Mouse (Mus musculus) spleen, postnatal 10 days (tissue): ENCODE measurements around the gene Retn.
A peak's percentile ranks its signal among the peaks of the same experiment; 100 is the strongest.

Source experiments
- DNase-seq, 2 experiments: peaks; one replicate each; pipeline ENCODE4 v3.0.0; 2021 to 2022; ENCODE audit warnings: low spot score in 2 of 2

The Retn gene

DNA sequence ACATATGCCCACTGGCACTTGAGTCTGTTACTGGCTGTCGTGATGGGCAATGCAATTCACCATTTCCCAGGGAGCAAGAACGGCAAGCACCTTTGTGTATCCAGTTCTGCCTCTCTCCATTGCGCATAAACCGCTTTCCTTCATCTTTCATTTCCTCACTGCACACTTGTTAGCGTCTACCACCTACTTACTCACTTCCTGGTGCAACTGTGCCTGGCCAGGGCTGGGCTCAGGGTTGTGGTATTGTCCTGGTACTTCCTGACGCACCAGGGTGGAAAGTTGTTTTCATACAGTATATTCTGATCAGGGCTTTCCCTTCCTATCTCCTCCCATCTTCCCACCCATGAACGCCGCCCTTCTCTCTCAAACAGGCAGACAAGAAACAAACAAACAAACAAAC, 5.3 kb downstream of the Retn start:
- no peak for DNase-seq

DNA sequence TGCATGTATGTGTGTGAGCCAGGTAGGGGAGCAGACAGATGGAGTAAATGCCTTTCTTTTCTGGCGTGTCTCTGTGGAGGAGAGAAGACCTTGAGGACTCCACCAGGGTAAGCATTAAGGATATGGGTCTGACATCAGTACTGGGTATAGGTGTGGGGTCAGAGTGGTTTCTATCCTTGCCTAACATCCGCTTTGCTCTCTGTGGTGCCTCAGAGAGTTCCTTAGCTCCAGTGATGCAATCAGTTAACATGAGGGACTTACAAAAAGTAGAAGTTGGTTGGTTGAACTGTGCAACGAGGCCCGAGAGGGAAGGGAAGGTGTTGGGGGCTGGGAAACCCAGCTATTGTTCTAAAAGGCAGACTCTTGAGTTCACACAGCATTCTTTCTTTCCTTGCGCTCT, 8.8 kb downstream of the Retn start:
- no peak for DNase-seq

DNA sequence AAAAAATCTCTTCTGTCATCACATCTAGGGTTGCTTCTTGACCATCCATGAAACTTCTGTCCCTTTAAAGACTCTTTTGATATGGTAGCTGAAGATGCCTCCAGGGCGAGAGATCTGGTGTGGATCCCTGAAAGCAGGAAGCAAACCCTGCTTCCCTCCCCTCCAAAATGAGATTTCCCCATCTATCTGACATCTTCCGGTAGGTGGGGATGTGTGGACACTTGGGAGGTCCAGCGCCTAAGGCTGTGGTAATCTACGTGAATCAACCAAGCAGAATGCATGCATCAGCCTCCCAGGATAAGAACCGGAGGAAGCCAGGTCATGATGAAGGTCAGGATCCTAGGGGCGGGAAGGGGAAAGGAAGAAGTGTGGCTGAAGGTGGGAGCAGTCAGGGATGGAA, 9.9 kb downstream of the Retn start, which contains the start of gene Mcemp1:
Gene Mcemp1 (plus strand): TSS at position 248 of the 400 bp plus-strand sequence.
- no peak for DNase-seq

DNA sequence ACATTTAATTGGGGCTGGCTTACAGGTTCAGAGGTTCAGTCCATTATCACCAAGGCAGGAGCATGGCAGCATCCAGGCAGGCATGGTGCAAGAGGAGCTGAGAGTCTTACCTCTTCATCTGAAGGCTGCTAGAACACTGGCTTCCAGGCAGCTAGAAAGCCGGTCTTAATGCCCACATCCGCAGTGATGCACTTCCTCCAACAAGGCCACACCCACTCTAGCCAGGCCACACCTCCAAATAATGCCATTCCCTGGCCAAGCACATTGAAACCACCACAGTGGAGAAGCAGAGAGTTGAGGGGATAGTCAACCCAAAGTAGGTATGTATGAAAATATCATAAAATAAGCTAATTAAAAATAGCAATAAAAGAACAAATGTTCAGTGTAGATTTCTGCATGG, 14.8 kb downstream of the Retn start:
- peak in 1 of 2 experiments; percentile 59 for DNase-seq

DNA sequence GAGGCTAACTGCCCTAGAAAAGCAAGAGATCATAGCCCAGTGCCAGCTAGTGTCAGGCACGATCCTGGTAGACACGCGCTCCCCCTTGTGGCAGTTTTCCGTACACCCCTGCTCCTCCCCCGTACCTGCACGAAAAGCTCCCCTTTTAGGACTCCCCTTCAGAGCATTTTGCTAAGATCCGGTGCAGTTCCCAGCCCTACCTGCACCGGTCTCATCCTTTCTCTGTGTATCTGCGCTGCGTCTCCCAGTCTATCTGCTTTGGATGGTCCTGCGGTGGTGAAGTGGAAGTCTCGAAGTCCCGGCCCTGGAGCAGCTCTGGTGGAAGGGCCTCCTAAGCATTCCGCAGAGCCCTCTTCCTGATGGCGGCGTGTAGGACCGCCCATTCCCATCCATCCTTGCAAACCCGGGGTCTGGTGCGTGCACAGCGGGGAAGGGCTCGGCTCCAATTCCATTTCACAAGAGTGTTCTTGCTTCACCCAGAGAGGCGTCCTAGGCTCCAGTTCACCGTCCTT, 16.5 kb downstream of the Retn start, which contains the start of gene Fcor:
Gene Fcor (minus strand): TSS at position 383 of the 512 bp plus-strand sequence.
- DNase-seq, result peak; percentile 79 to 91

DNA sequence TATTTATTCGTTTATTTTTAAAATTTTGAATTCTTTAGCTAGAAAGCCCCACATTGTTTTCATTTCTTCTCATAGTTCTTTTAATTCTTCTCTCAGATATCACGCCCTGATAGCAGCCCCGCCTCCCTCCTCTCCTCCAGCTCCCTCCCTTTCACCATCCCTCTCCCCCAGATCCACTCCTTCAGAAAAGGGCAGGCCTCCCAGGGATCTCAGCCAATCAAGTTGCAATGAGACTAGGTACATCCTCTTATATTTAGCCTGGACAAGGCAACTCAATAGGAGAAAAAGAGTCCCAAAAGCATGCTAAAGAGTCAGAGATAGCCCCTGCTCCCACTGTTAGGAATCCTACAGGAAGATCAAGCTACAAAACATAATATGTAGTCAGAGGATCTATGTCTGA, 19.1 kb downstream of the Retn start:
- DNase-seq, result no peak

DNA sequence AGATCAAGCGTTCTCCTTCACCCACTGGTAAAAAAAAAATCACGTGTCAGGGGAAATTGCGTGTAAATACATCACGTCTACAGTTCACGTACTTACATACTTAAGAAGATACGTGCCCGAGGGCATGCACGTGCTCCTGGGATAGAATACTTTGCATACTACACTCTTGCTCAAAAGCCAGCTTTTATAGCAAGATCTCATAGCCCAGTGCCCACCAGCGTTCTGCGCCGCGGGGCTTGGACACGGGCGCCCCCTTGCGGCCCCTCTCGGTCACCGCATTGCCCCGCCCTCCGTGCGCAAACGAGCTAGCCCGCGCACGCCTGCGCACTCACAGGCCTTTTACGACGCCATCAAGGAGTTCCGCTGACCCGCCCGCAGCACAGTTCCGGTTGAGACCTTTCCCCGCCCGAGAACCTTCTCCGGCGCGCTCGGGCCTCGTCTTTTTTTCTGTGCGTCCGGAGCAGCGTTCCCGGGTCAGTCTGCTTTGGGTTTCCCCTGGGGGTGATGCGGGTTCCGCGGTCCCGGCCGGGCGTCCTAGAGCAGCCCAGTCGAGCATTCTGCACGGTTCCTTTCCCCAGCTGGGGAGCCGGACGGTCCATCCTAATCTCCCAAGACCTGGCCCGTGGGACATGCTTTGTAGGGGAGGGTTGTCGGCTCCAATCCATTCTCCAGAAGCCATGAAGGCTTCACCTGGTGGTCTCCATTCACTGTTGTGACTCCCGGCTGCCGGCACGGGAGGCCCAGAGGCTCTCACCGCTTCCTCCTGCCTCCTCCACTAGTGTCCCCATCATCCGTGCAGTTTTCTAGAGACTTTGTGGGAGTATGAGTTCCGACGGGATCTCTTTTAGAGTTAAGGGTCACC, 20.8 kb downstream of the Retn start, which contains the start of gene Trappc5:
Gene Trappc5 (plus strand): TSS at position 169 of the 862 bp plus-strand sequence.
- peak; percentile 89 to 94 for DNase-seq

DNA sequence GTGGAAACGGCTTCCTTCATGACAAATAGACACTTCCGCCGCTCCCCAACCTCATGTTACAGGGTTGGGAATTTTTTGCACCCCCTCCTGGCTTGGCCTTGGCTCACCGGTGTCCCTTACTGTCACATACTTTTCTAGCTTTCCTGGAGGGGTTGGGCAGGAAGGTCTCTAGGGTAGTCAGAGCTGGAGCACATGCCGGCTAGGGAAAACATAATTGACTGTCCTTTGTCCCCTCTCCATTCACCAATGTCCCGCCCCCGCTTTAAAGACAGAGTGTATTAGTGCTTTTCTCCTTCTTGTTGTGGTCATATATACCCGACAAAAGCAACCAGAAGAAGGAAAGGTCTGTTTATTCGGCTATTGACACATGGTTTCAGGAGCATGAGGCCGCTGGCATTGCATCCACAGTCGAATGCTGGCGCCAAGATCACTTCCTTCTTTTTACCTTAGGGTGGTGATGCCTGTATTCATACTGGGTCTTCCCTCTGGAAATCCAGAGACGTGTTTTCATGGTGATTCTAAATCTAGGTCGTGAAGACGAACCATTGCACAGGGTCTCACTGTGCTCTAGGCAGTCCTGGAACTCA, 21.5 kb downstream of the Retn start:
- no peak for DNase-seq

DNA sequence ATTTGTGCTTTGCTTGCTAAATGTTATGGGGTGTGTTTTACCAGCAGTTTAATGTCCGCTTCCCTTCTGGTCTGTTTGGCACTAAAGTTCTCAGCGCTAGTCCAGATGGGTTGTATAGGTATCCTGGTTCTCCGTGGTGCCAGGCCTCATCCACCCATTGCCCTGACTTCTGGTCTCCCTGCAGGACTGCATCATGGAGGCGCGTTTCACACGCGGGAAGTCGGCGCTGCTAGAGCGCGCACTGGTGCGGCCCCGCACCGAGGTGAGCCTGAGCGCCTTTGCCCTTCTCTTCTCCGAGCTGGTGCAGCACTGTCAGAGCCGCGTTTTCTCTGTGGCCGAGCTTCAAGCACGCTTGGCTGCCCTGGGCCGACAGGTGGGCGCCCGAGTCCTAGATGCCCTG, 23.3 kb downstream of the Retn start:
- no peak for DNase-seq

DNA sequence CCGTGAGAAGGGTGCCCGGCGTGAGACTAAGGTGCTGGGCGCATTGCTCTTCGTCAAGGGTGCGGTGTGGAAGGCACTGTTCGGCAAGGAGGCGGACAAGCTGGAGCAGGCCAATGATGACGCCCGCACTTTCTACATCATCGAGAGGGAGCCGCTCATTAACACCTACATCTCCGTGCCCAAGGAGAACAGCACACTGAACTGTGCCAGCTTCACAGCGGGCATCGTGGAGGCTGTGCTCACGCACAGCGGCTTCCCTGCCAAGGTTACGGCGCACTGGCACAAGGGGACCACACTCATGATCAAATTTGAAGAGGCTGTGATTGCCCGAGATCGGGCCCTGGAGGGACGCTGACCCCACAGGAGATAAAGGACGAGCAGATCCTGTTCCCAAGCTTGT, 23.7 kb downstream of the Retn start:
- DNase-seq, result no peak

DNA sequence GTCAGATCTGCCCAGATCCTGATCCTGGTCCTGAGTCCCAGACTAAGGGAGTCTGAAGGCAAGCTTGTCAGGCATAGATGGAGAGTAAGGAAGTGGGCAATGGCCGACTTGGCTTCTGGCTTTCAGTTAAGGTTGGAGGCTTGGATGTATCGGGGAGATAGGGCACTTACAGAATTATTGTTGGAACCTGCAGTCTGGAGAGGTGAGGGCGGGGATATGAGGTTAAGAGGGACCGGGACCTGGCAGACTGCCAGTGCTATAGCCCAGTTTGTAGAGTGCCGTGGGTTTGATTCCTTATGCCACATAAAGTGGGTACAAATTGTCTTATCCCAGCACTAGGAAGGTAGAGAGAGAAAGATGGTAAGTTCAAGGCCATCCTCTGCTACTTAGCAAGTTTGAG, 24.1 kb downstream of the Retn start:
- no peak for DNase-seq

DNA sequence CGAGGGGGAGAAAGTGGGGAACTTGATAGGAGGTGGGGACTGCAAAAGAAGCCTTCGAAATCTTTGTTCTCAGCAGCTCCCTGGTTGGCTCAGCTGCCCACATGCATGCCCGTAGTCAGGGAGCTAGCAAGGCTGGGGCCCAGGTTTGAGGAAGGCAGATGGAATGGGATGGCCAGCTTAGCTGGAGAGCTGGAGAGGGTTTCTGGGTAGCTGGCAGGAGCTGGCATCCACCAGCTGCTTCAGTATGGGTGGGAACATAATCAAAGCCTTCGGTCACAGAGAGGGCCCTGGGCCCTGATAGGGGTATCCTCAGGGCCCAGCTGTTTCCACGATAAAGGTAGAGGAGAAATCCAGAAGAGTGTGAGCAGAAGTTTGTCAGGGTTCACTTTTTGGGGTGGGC, 26.9 kb downstream of the Retn start:
- no peak for DNase-seq

DNA sequence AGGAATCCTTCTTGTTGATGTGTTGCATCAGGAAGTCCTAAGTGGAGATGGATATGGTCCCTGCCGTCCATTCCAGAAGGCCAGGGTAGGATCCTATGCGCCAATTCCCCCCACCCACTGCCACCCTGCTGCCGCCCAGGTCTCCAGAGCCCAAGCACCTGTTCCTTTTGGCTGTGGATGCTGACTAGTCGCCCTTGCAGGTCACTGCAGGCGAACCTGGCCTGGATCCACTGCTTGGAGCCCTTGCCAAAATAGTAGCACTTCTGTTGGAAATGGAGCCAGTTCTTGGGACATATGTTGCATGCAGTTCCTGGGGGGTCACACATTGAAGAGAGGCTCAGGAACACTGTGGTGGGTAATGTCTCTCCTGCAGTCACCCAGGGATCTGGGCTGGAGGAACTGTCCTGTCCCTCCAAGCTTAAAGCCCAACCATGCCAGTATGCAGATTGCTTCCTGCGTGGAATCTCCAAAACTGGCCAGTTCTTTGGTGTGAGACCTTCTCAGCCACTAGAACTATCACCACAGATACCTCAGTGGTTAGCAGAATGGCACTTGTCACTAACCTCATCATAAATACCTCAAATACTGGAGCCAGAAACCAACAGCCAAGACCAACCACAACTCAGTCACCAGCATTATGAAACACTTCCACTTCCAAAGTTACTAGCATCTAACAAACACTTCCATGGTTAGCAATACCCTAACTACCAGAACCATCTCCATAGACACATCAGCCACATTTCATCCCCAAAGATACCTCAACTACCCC, 28.0 kb downstream of the Retn start:
- DNase-seq, result no peak

DNA sequence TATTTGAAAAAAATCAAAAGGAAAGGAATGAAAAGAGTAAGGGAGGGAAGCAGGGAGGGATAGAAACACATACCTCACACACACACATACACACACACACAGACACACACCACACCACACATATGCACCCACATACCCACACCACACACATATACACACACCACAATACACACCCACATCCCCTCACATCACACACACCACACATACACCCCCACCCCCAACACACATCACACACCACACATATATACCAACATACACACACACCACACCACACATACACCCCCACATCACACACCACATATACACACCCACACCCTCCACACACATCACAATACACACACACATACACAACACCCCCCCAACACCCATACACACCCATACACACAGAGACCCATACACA, 29.0 kb downstream of the Retn start:
- no peak for DNase-seq

DNA sequence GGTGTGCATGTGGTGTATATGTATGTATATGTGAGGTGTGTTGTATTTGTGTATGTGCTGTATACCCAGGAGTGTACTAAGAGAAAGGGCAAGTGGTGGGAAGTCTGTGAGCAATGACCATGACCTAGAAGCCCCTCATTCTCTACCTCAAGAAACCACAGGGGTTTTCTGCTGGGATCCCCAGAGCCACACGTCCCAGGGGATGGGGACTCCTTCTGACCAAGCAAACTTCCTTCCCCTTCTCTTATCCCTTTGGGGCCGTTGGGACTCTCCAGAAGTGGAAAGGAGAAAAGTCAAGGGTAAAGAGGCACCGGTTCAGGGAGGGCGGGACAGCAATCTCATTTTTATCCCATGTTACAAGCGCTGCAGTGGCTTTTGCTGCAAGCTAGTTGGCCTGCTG, 29.9 kb downstream of the Retn start:
- DNase-seq, result no peak

DNA sequence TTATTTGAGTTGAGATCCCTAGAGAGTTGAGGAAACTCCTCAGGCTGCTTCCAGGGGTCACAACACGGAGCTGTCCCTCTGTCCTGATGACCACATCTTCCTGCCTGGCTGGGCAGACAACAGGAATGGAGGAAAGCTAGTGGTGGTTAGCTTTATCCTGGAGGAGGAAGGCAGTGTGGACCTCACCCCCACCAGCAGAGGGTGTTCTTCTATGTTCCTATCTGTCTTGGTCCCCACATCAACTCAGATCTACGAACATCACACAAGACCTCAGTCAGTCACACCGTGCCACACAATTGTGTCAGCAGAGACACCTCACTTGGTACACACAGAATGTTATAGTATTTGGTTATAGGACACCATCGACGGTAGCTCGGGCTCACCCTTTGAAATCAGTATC, 32.0 kb downstream of the Retn start:
- no peak for DNase-seq

DNA sequence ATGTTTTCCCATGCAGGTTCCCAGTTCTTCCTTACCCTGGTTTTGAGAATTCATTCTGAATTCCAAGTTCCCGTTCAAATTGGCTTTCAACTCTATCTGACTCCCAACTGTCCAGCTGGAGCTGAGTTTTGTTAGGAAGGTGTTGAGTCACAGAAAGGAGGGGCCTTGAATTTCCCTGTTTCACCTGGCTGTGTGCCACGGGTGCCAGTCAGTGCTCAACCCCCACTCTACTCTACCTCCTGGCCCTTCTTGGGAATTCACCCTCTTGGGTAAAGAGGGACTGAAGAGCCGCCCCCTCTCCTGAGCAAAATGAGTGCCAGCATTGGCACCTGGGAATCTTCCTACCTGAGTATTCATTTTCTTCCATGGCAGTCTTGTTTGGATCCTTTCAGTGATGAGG, 35.2 kb downstream of the Retn start:
- DNase-seq, result no peak

DNA sequence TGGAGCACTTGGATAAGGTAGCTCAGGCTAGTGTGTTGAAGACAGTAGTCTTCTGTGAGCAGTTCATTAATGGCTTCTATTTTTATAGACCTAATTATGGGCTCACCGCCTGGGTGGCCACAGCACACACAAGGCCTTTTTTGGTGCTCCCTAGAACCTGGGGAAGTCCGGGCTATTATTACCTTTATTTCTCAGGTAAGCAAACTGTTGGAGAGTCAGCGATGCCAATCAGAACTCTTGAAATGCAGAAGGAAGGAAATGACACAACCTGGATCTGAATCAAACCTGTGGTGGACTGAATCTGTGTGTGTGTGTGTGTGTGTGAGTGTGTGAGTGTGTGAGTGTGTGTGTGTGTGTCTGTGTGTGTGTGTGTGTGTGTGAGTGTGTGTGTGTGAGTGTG, 38.6 kb downstream of the Retn start, which contains the start of gene Fcer2a:
Gene Fcer2a (minus strand): TSS at position 55 of the 400 bp plus-strand sequence.
- DNase-seq, result no peak

DNA sequence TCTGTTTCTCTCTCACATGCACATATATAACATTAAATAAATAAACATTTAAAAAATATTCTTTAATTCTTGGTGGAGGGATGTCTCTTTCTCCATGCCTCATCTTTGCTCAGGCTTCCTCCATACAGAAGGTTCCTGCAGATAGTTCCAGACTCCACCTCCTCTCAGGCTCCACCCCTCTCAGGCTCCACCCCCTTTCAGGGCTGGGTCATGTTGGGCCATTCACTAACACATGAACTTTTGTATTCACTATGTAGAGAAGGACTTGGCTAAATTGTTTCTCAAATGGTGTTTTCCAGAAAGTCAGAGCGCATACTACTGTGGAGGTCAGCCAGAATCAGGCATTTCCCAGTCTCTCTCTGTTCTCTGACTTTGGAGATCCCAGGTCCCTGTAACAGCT, 45.9 kb downstream of the Retn start:
- peak in 1 of 2 experiments; percentile 43 for DNase-seq

DNA sequence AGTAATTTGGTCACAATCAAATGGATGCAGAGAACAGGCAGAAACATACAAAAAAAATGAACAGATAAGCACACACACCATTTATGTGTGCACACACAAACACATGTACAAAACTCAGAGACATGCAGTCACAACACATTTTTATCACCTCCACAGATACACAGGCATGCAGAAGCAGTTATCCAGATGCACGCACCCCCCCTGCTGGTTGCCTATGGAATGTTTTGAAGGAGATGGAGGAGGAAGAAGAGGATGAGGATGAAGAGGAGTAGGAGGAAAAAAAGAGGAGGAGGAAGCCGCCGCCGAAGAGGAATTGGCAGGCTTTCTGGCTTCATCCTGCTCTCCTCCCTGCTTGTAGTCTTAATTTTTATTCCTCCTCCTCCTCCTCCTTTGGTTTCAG, 50.1 kb downstream of the Retn start:
- DNase-seq, result peak in 1 of 2 experiments; percentile 31

DNA sequence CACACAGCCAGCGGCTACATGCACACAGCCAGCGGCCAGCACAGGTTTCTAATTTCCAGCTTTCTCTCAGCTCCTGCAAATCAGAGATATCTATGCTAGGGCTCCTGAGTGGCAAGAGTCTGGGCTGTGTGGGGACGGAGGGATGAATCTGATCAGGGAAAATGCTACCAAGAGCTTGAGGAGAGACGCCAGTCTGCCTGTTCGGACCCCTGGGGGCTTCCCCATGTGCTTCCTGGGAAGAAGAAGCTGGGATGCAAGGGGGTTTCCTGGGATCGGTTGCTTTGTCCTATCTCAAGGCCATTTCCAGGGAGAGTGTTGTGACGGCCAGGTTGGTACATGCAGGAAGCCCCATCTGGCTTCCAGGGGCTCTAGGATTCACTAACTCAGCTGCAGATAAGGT, 52.0 kb downstream of the Retn start:
- no peak for DNase-seq
